Mouse (Mus musculus): ENCODE measurements around the gene Lrrc32.

GRCm38 (mm10) chr7:98490328-98490727 lies 1.2 kb downstream of the Lrrc32 start:
- TF ChIP-seq EP300 (IDR thresholded peaks at IDR 0.05; ENCODE audit: insufficient read depth, low read depth, low read length) (no peak), CTCF (IDR thresholded peaks at IDR 0.05; ENCODE audit: low read depth, low read length) (no peak)
